Mouse (Mus musculus) spleen, adult 18-20 months (tissue): Measurements from ENCODE around the gene Rnaset2a.
"Not testable (repeated sequence)": the region's sequence is repeated elsewhere in the genome, so short reads cannot be mapped to it uniquely, and the experiment has no call there.

Source experiments
- DNase-seq, 2 experiments: peaks; one replicate each; pipeline ENCODE4 v3.0.0; 2022; ENCODE audit warnings: mixed read lengths in 2 of 2

Rnaset2a gene

GRCm38 (mm10) chr17:8147439-8148316, at the start of gene Rnaset2a, which contains the start of gene Gm49673:
Gene Rnaset2a, minus strand, starts transcription at chr17:8148097.
Gene Gm49673, minus strand, starts transcription at chr17:8147788.
- DNase-seq = peak; percentile 40 to 44

- no peak for DNase-seq
These were observed 49.8 kb upstream of the Rnaset2a start for GRCm38 (mm10) chr17:8197652-8198051.

GRCm38 (mm10) chr17:8195685-8196376, 47.9 kb upstream of the Rnaset2a start:
- DNase-seq = peak in 1 of 2 experiments; percentile 37

GRCm38 (mm10) chr17:8193678-8194077, 45.8 kb upstream of the Rnaset2a start:
- no peak for DNase-seq

GRCm38 (mm10) chr17:8184217-8184616, 36.3 kb upstream of the Rnaset2a start:
- no peak for DNase-seq

GRCm38 (mm10) chr17:8183815-8184214, 35.9 kb upstream of the Rnaset2a start:
- no peak for DNase-seq

GRCm38 (mm10) chr17:8177090-8177489, 29.2 kb upstream of the Rnaset2a start:
- DNase-seq = no peak

- DNase-seq = no peak
These were observed 23.2 kb upstream of the Rnaset2a start for GRCm38 (mm10) chr17:8171081-8171480.

GRCm38 (mm10) chr17:8170331-8170730, 22.4 kb upstream of the Rnaset2a start:
- peak; percentile 15 to 30 for DNase-seq

- not testable (repeated sequence) for DNase-seq
These were observed 19.5 kb upstream of the Rnaset2a start for GRCm38 (mm10) chr17:8167436-8167835.

GRCm38 (mm10) chr17:8166454-8166853, 18.6 kb upstream of the Rnaset2a start:
- DNase-seq = not testable (repeated sequence)

GRCm38 (mm10) chr17:8165977-8166376, 18.1 kb upstream of the Rnaset2a start:
- DNase-seq = not testable (repeated sequence)

GRCm38 (mm10) chr17:8165608-8165945, 17.7 kb upstream of the Rnaset2a start:
- DNase-seq = peak; percentile 51 to 57

GRCm38 (mm10) chr17:8164701-8165607, 17.1 kb upstream of the Rnaset2a start, which contains the start of gene Fgfr1op:
Gene Fgfr1op, plus strand, starts transcription at chr17:8165501.
- peak; percentile 58 to 69 for DNase-seq

- peak; percentile 21 to 55 for DNase-seq
These were observed 13.1 kb upstream of the Rnaset2a start for GRCm38 (mm10) chr17:8160969-8161368.

GRCm38 (mm10) chr17:8158627-8159026, 10.7 kb upstream of the Rnaset2a start:
- not testable (repeated sequence) for DNase-seq

- DNase-seq = not testable (repeated sequence)
These were observed 8.1 kb upstream of the Rnaset2a start for GRCm38 (mm10) chr17:8155982-8156381.

GRCm38 (mm10) chr17:8155010-8155409, 7.1 kb upstream of the Rnaset2a start:
- not testable (repeated sequence) for DNase-seq

GRCm38 (mm10) chr17:8146931-8147330, 966 bp downstream of the Rnaset2a start:
- DNase-seq = not testable (repeated sequence)

GRCm38 (mm10) chr17:8143802-8144673, 3.9 kb downstream of the Rnaset2a start:
- DNase-seq = not testable (repeated sequence)

- DNase-seq = not testable (repeated sequence)
These were observed 7.7 kb downstream of the Rnaset2a start for GRCm38 (mm10) chr17:8140210-8140609.
